Mouse (Mus musculus) right cerebral cortex, postnatal 25 days (tissue): Measurements from ENCODE around the gene Fbxw9.

Source experiments
- DNase-seq: peaks from one replicate; pipeline ENCODE4 v3.0.0; 2022

Gene Fbxw9

GRCm38 (mm10) chr8:85088771-85089170, 28.9 kb downstream of the Fbxw9 start:
- DNase-seq, result no peak

GRCm38 (mm10) chr8:85090856-85091255, 31.0 kb downstream of the Fbxw9 start:
- DNase-seq, result no peak

- DNase-seq, result no peak
Measured at GRCm38 (mm10) chr8:85091526-85092090, 31.8 kb downstream of the Fbxw9 start.

GRCm38 (mm10) chr8:85095051-85095450, 35.2 kb downstream of the Fbxw9 start:
- DNase-seq, result no peak

GRCm38 (mm10) chr8:85095566-85095965, 35.7 kb downstream of the Fbxw9 start:
- DNase-seq, result no peak

GRCm38 (mm10) chr8:85096196-85096595, 36.3 kb downstream of the Fbxw9 start:
- DNase-seq, result no peak

GRCm38 (mm10) chr8:85096850-85097249, 37.0 kb downstream of the Fbxw9 start:
- no peak for DNase-seq

GRCm38 (mm10) chr8:85100076-85100665, 40.3 kb downstream of the Fbxw9 start:
- no peak for DNase-seq

GRCm38 (mm10) chr8:85113241-85113640, 53.4 kb downstream of the Fbxw9 start:
- no peak for DNase-seq

- no peak for DNase-seq
Measured at GRCm38 (mm10) chr8:85115501-85115900, 55.6 kb downstream of the Fbxw9 start.
